Comparison of ENCODE assay signal across 21 mouse cellular contexts in genomic region chr2:72657101-72657920, GRCm38 (mm10).
DNase-seq lines count a peak whose midpoint lies in the region; ATAC-seq and TF ChIP-seq lines count a peak whose summit lies in the region.
"Had no signal": no experiment of that assay in that cellular context is flagged by ENCODE, and none has a peak within 500 bp of the region (broad histone marks: within the 10 kb centered on the region; RNA-seq: fewer than 3 reads in every experiment).

No protein-coding gene starts in this region.

- no peaks in the 10 kb centered on the region; the same call in 1 of the 2 replicates for H3K9me3 ChIP-seq in heart, embryonic 12.5 days (replicated peaks)
- no peaks in the 10 kb centered on the region for H3K9me3 ChIP-seq in stomach, embryonic 15.5 days
- no peaks in the 10 kb centered on the region for H3K9me3 ChIP-seq in stomach, postnatal 0 days (ENCODE audit: control insufficient read depth, low read length)
- H3K9me3 ChIP-seq: heart, embryonic 13.5 days; midbrain, embryonic 10.5 days had no signal

- no peak for ATAC-seq in heart, embryonic 12.5 days (ENCODE audit: insufficient number of reproducible peaks, low FRiP score)
- ATAC-seq in stomach, embryonic 15.5 days (ENCODE audit: insufficient read depth, low FRiP score, low read depth) = no peak
- no peak for ATAC-seq in stomach, postnatal 0 days (ENCODE audit: low FRiP score, low TSS enrichment)

- 65% methylated on average over 10 of the region's 10 CpGs for WGBS in heart, embryonic 12.5 days
- WGBS in stomach, embryonic 15.5 days = 52% methylated on average over 10 of the region's 10 CpGs
- WGBS in stomach, postnatal 0 days = 56% methylated on average over 10 of the region's 10 CpGs

- no peak overlapping the region for H3K4me2 ChIP-seq in heart, embryonic 12.5 days
- H3K4me2 ChIP-seq in stomach, embryonic 15.5 days = no peak overlapping the region
- no peak overlapping the region for H3K4me2 ChIP-seq in stomach, postnatal 0 days (replicated peaks; ENCODE audit: low read depth)
- H3K4me2 ChIP-seq: heart, embryonic 13.5 days; liver, embryonic 11.5 days had no signal

- TF ChIP-seq EP300 in stomach, postnatal 0 days (optimal IDR thresholded peaks at IDR 0.05) = no peak

- no peaks in the 10 kb centered on the region for H3K27me3 ChIP-seq in heart, embryonic 12.5 days (replicated peaks)
- H3K27me3 ChIP-seq in stomach, embryonic 15.5 days (replicated peaks) = no peaks in the 10 kb centered on the region
- no peaks in the 10 kb centered on the region for H3K27me3 ChIP-seq in stomach, postnatal 0 days (ENCODE audit: control insufficient read depth, insufficient read depth, low read length)
- H3K27me3 ChIP-seq: heart, embryonic 13.5 days had no signal

- H3K9ac ChIP-seq in heart, embryonic 12.5 days = no peak overlapping the region
- H3K9ac ChIP-seq in stomach, embryonic 15.5 days = no peak overlapping the region
- H3K9ac ChIP-seq in stomach, postnatal 0 days (ENCODE audit: low read length) = no peak overlapping the region
- H3K9ac ChIP-seq: heart, embryonic 13.5 days had no signal

- no peaks in the 10 kb centered on the region for H3K4me1 ChIP-seq in heart, embryonic 12.5 days (replicated peaks)
- 0 out of 2 replicates have a peak, but pooled peaks cover 6% of the 10 kb centered on the region for H3K4me1 ChIP-seq in stomach, embryonic 15.5 days
- H3K4me1 ChIP-seq in stomach, postnatal 0 days (replicated peaks; ENCODE audit: control insufficient read depth, insufficient read depth) = no peaks in the 10 kb centered on the region

- H3K36me3 ChIP-seq in heart, embryonic 12.5 days = no peaks in the 10 kb centered on the region
- no peaks in the 10 kb centered on the region for H3K36me3 ChIP-seq in stomach, embryonic 15.5 days
- no peaks in the 10 kb centered on the region for H3K36me3 ChIP-seq in stomach, postnatal 0 days (ENCODE audit: control insufficient read depth, insufficient read depth, low read length)
- H3K36me3 ChIP-seq: heart, embryonic 13.5 days; midbrain, embryonic 10.5 days had no signal

- TF ChIP-seq CTCF in stomach, postnatal 0 days (IDR thresholded peaks at IDR 0.05; ENCODE audit: low read depth) = no peak

- DNase-seq in heart, adult 18-20 months = peak; percentile 22 to 25
- peak; percentile 32 to 38 for DNase-seq in kidney, postnatal 4 days
- no peak for DNase-seq in kidney, postnatal 36 days
- no peak for DNase-seq in stomach, postnatal 0 days (ENCODE audit: low spot score)
- DNase-seq in cerebellum, postnatal 25 days = no peak
- DNase-seq: adrenal gland, postnatal 25 days; B cell, adult 2 months; cerebellum, adult 18-20 months; cerebellum, postnatal 36 days; gastrocnemius, postnatal 14 days; kidney, adult 11 months; layer of hippocampus, postnatal 36 days; left cerebral cortex, postnatal 4 days; right cerebral cortex, postnatal 25 days had no signal

- H3K4me3 ChIP-seq in heart, embryonic 12.5 days = no peak overlapping the region
- H3K4me3 ChIP-seq in stomach, embryonic 15.5 days (replicated peaks) = no peak overlapping the region
- no peak overlapping the region for H3K4me3 ChIP-seq in stomach, postnatal 0 days (ENCODE audit: low read depth, low read length)
- H3K4me3 ChIP-seq: heart, embryonic 13.5 days; layer of hippocampus, adult 2 months; midbrain, embryonic 10.5 days had no signal

- H3K27ac ChIP-seq in heart, embryonic 12.5 days (ENCODE audit: poor library complexity, severe bottlenecking) = no peak overlapping the region
- peak overlapping the region; percentile 44; the same call in 1 of the 2 replicates for H3K27ac ChIP-seq in stomach, embryonic 15.5 days
- no peak overlapping the region for H3K27ac ChIP-seq in stomach, postnatal 0 days (replicated peaks)
- H3K27ac ChIP-seq: heart, embryonic 13.5 days; layer of hippocampus, adult 2 months; macrophage; midbrain, embryonic 10.5 days had no signal

Comparison
In these comparisons a context has a peak if more than half of its experiments do, and no peak if none do; other contexts are left out.
1. DNase-seq: peak in heart, adult 18-20 months (2 of 2) and kidney, postnatal 4 days (2 of 2); none in kidney, postnatal 36 days (0 of 2), stomach, postnatal 0 days (single experiment) and cerebellum, postnatal 25 days (0 of 2).